Mouse (Mus musculus): ENCODE measurements at regions not wholly inside any gene's neighbourhood (a gene's known extent, or its start where the extent isn't known, plus 50 kb on each side); places are given as distances from the start of the nearest gene placed in this dataset.

- TF ChIP-seq POLR2A (IDR thresholded peaks at IDR 0.05; ENCODE audit: extremely low read depth, insufficient read depth, low read length), result no peak
- TF ChIP-seq CTCF (IDR thresholded peaks at IDR 0.05; ENCODE audit: extremely low read depth, insufficient read depth, low read length), result no peak
Measured at GRCm38 (mm10) chr17:16067858-16068257, 237.0 kb upstream of the Rgmb start.
